Mouse (Mus musculus): ENCODE data around the gene Cars2. TPM values are rescaled to one million over a fixed set of nuclear protein-coding genes. Genes with fewer than 3 reads are reported as not detected.

Cars2 gene
- 21.0 and 23.8 TPM in 2 replicates for polyA plus RNA-seq (2015; fragmentation: Nextera tagmentation; extraction: Ambion mirVana)

- peaks cover 31% of the 10 kb centered on the region for H3K4me1 ChIP-seq (replicated peaks)
- ATAC-seq = peak; percentile 59
Measured at GRCm38 (mm10) chr8:11550281-11550948, at the start of gene Cars2. Gene Cars2, minus strand, starts transcription at chr8:11550783.

GRCm38 (mm10) chr8:11593222-11593884, 42.8 kb upstream of the Cars2 start:
- Histone ChIP-seq H3K27me3 (no peaks in the 10 kb centered on the region), H3K4me3 (replicated peaks) (no peak overlapping the region), H3K9me3 (no peaks in the 10 kb centered on the region), H3K4me2 (replicated peaks) (no peak overlapping the region), H3K9ac (replicated peaks) (no peak overlapping the region), H3K4me1 (replicated peaks) (no peaks in the 10 kb centered on the region), H3K36me3 (no peaks in the 10 kb centered on the region), H3K27ac (no peak overlapping the region)
- no peak for ATAC-seq
- WGBS = 78% methylated on average over 12 of the region's 12 CpGs

More at GRCm38 (mm10) chr8:11550281-11550948, at the start of gene Cars2:
- Histone ChIP-seq H3K4me2 (replicated peaks) (peak within 1 kb of the TSS; percentile 82), H3K27me3 (peaks cover 3% of the 10 kb centered on the region; the same call in 1 of the 2 replicates), H3K36me3 (peaks cover 8% of the 10 kb centered on the region; the same call in 1 of the 2 replicates), H3K9me3 (no peaks in the 10 kb centered on the region), H3K9ac (replicated peaks) (peak within 1 kb of the TSS; percentile 93), H3K27ac (peak within 1 kb of the TSS; percentile 90), H3K4me3 (replicated peaks) (peak within 1 kb of the TSS; percentile 86)
- WGBS = 1% methylated on average over 53 of the region's 53 CpGs

- 48% methylated on average over 13 of the region's 13 CpGs for WGBS
- Histone ChIP-seq H3K4me3 (replicated peaks) (no peak overlapping the region), H3K4me1 (replicated peaks) (no peaks in the 10 kb centered on the region), H3K4me2 (replicated peaks) (no peak overlapping the region), H3K27ac (no peak overlapping the region), H3K36me3 (no peaks in the 10 kb centered on the region), H3K9ac (replicated peaks) (no peak overlapping the region), H3K9me3 (no peaks in the 10 kb centered on the region), H3K27me3 (no peaks in the 10 kb centered on the region)
- no peak for ATAC-seq
Measured at GRCm38 (mm10) chr8:11592296-11592695, 41.7 kb upstream of the Cars2 start.

- Histone ChIP-seq H3K36me3 (no peaks in the 10 kb centered on the region), H3K4me3 (replicated peaks) (no peak overlapping the region), H3K27ac (no peak overlapping the region), H3K4me1 (replicated peaks) (no peaks in the 10 kb centered on the region), H3K27me3 (no peaks in the 10 kb centered on the region), H3K4me2 (replicated peaks) (no peak overlapping the region), H3K9ac (replicated peaks) (no peak overlapping the region), H3K9me3 (no peaks in the 10 kb centered on the region)
- ATAC-seq = no peak
- 93% methylated on average over 4 of the region's 4 CpGs for WGBS
Measured at GRCm38 (mm10) chr8:11591837-11592236, 41.3 kb upstream of the Cars2 start.

- H3K4me2 ChIP-seq (replicated peaks) = no peak overlapping the region
- WGBS = 80% methylated on average over 2 of the region's 2 CpGs
Measured at GRCm38 (mm10) chr8:11586374-11586745, 35.8 kb upstream of the Cars2 start.

GRCm38 (mm10) chr8:11585513-11586373, 35.2 kb upstream of the Cars2 start:
- WGBS = 89% methylated on average over 21 of the region's 21 CpGs
- no peak for ATAC-seq
- Histone ChIP-seq H3K4me1 (replicated peaks) (no peaks in the 10 kb centered on the region), H3K4me2 (replicated peaks) (no peak overlapping the region), H3K9me3 (no peaks in the 10 kb centered on the region), H3K27ac (no peak overlapping the region), H3K9ac (replicated peaks) (no peak overlapping the region), H3K4me3 (replicated peaks) (no peak overlapping the region), H3K27me3 (no peaks in the 10 kb centered on the region), H3K36me3 (no peaks in the 10 kb centered on the region)

More at GRCm38 (mm10) chr8:11586374-11586745, 35.8 kb upstream of the Cars2 start:
- Histone ChIP-seq H3K9me3 (no peaks in the 10 kb centered on the region), H3K27me3 (no peaks in the 10 kb centered on the region), H3K36me3 (no peaks in the 10 kb centered on the region), H3K27ac (no peak overlapping the region), H3K9ac (replicated peaks) (no peak overlapping the region), H3K4me1 (replicated peaks) (no peaks in the 10 kb centered on the region), H3K4me3 (replicated peaks) (no peak overlapping the region)
- no peak for ATAC-seq

- Histone ChIP-seq H3K4me1 (replicated peaks) (no peaks in the 10 kb centered on the region), H3K36me3 (no peaks in the 10 kb centered on the region), H3K4me2 (replicated peaks) (no peak overlapping the region), H3K4me3 (replicated peaks) (no peak overlapping the region), H3K27ac (no peak overlapping the region), H3K9me3 (no peaks in the 10 kb centered on the region), H3K9ac (replicated peaks) (no peak overlapping the region), H3K27me3 (no peaks in the 10 kb centered on the region)
- ATAC-seq = no peak
- WGBS = 63% methylated on average over 16 of the region's 16 CpGs
Measured at GRCm38 (mm10) chr8:11575604-11576384, 25.2 kb upstream of the Cars2 start.

- no peak overlapping the region for H3K4me3 ChIP-seq (replicated peaks)
- no peak overlapping the region for H3K9ac ChIP-seq (replicated peaks)
- ATAC-seq = no peak
- H3K9me3 ChIP-seq = no peaks in the 10 kb centered on the region
- H3K4me1 ChIP-seq (replicated peaks) = no peaks in the 10 kb centered on the region
- no peaks in the 10 kb centered on the region for H3K27me3 ChIP-seq
- H3K27ac ChIP-seq = no peak overlapping the region
- no peak overlapping the region for H3K4me2 ChIP-seq (replicated peaks)
- WGBS = 90% methylated on average over 9 of the region's 9 CpGs
- H3K36me3 ChIP-seq = no peaks in the 10 kb centered on the region
Measured at GRCm38 (mm10) chr8:11574911-11575603, 24.5 kb upstream of the Cars2 start.

- H3K4me3 ChIP-seq (replicated peaks) = no peak overlapping the region
- H3K36me3 ChIP-seq = peaks cover 9% of the 10 kb centered on the region; the same call in 1 of the 2 replicates
- H3K9me3 ChIP-seq = no peaks in the 10 kb centered on the region
- H3K4me2 ChIP-seq (replicated peaks) = no peak overlapping the region
- H3K27ac ChIP-seq = no peak overlapping the region
- ATAC-seq = no peak
- no peaks in the 10 kb centered on the region for H3K27me3 ChIP-seq
- H3K4me1 ChIP-seq (replicated peaks) = no peaks in the 10 kb centered on the region
- WGBS = 75% methylated on average over 6 of the region's 6 CpGs
- no peak overlapping the region for H3K9ac ChIP-seq (replicated peaks)
Measured at GRCm38 (mm10) chr8:11572428-11572827, 21.8 kb upstream of the Cars2 start.

- 91% methylated on average over 10 of the region's 10 CpGs for WGBS
- H3K4me2 ChIP-seq (replicated peaks) = no peak overlapping the region
- H3K9ac ChIP-seq (replicated peaks) = no peak overlapping the region
- no peak overlapping the region for H3K27ac ChIP-seq
- H3K36me3 ChIP-seq = peaks cover 11% of the 10 kb centered on the region
- H3K4me1 ChIP-seq (replicated peaks) = no peaks in the 10 kb centered on the region
- no peaks in the 10 kb centered on the region for H3K9me3 ChIP-seq
- no peak for ATAC-seq
- H3K4me3 ChIP-seq (replicated peaks) = no peak overlapping the region
- no peaks in the 10 kb centered on the region for H3K27me3 ChIP-seq
Measured at GRCm38 (mm10) chr8:11571950-11572349, 21.4 kb upstream of the Cars2 start.

- no peaks in the 10 kb centered on the region for H3K4me1 ChIP-seq (replicated peaks)
- WGBS = 95% methylated on average over 4 of the region's 4 CpGs
- H3K27me3 ChIP-seq = no peaks in the 10 kb centered on the region
- no peak for ATAC-seq
- no peak overlapping the region for H3K27ac ChIP-seq
- H3K9ac ChIP-seq (replicated peaks) = no peak overlapping the region
- peaks cover 21% of the 10 kb centered on the region for H3K36me3 ChIP-seq
- no peak overlapping the region for H3K4me3 ChIP-seq (replicated peaks)
- no peaks in the 10 kb centered on the region for H3K9me3 ChIP-seq
- H3K4me2 ChIP-seq (replicated peaks) = no peak overlapping the region
Measured at GRCm38 (mm10) chr8:11570742-11571141, 20.2 kb upstream of the Cars2 start.

Measured in midbrain, embryonic 13.5 days (tissue).